Mouse (Mus musculus): ENCODE measurements around the gene Bahcc1.

The Bahcc1 gene

GRCm38 (mm10) chr11:120297767-120298166 lies 65.0 kb downstream of the Bahcc1 start:
- DNase-seq (ENCODE audit: low spot score in 2 of 2): no peak

- DNase-seq (ENCODE audit: low spot score in 2 of 2): no peak
These were observed 65.8 kb downstream of the Bahcc1 start for GRCm38 (mm10) chr11:120298441-120299141.

GRCm38 (mm10) chr11:120299484-120299883 lies 66.7 kb downstream of the Bahcc1 start:
- DNase-seq (ENCODE audit: low spot score in 2 of 2): no peak

GRCm38 (mm10) chr11:120303119-120303518 lies 70.4 kb downstream of the Bahcc1 start:
- no peak for DNase-seq (ENCODE audit: low spot score in 2 of 2)

GRCm38 (mm10) chr11:120303559-120304349 lies 71.0 kb downstream of the Bahcc1 start:
- DNase-seq (ENCODE audit: low spot score in 2 of 2): no peak

- no peak for DNase-seq (ENCODE audit: low spot score in 2 of 2)
These were observed 71.6 kb downstream of the Bahcc1 start for GRCm38 (mm10) chr11:120304350-120304694.

GRCm38 (mm10) chr11:120304886-120305534 lies 72.3 kb downstream of the Bahcc1 start:
- DNase-seq (ENCODE audit: low spot score in 2 of 2): peak; percentile 89 to 96

GRCm38 (mm10) chr11:120305535-120306365 lies 73.0 kb downstream of the Bahcc1 start:
- DNase-seq (ENCODE audit: low spot score in 2 of 2): no peak

- DNase-seq (ENCODE audit: low spot score in 2 of 2): no peak
These were observed 73.8 kb downstream of the Bahcc1 start for GRCm38 (mm10) chr11:120306366-120307131.

- no peak for DNase-seq (ENCODE audit: low spot score in 2 of 2)
These were observed 74.3 kb downstream of the Bahcc1 start for GRCm38 (mm10) chr11:120307132-120307413.

GRCm38 (mm10) chr11:120307566-120308430 lies 75.1 kb downstream of the Bahcc1 start:
- peak; percentile 88 to 93 for DNase-seq (ENCODE audit: low spot score in 2 of 2)

- no peak for DNase-seq (ENCODE audit: low spot score in 2 of 2)
These were observed 75.9 kb downstream of the Bahcc1 start for GRCm38 (mm10) chr11:120308441-120309320.

- peak; percentile 88 to 91 for DNase-seq (ENCODE audit: low spot score in 2 of 2)
These were observed 78.1 kb downstream of the Bahcc1 start for GRCm38 (mm10) chr11:120310813-120311312.

GRCm38 (mm10) chr11:120311561-120311960 lies 78.8 kb downstream of the Bahcc1 start:
- DNase-seq (ENCODE audit: low spot score in 2 of 2): no peak

GRCm38 (mm10) chr11:120312069-120312468 lies 79.3 kb downstream of the Bahcc1 start:
- DNase-seq (ENCODE audit: low spot score in 2 of 2): no peak

GRCm38 (mm10) chr11:120313906-120314685 lies 81.3 kb downstream of the Bahcc1 start:
- DNase-seq (ENCODE audit: low spot score in 2 of 2): no peak

- DNase-seq (ENCODE audit: low spot score in 2 of 2): no peak
These were observed 82.1 kb downstream of the Bahcc1 start for GRCm38 (mm10) chr11:120314721-120315415.

- DNase-seq (ENCODE audit: low spot score in 2 of 2): no peak
These were observed 82.6 kb downstream of the Bahcc1 start for GRCm38 (mm10) chr11:120315416-120315761.
